In genomic region chr6:28756306-28757018, GRCm38 (mm10) we compare ENCODE assay signal across 7 mouse cellular contexts.
DNase-seq lines count a peak whose midpoint lies in the region; ATAC-seq and TF ChIP-seq lines count a peak whose summit lies in the region.

No protein-coding gene starts in this region.

- no peak for TF ChIP-seq CTCF in kidney, adult 2 months (conservative IDR thresholded peaks at IDR 0.05; ENCODE audit: insufficient read depth, insufficient read length, low read depth, low read length)

- no peak for ATAC-seq in kidney, embryonic 14.5 days (ENCODE audit: low FRiP score, low TSS enrichment)

- 78% methylated on average over 10 of the region's 10 CpGs for WGBS in kidney, adult 2 months
- 82% methylated on average over 10 of the region's 10 CpGs for WGBS in kidney, embryonic 14.5 days

- no peak overlapping the region for H3K4me2 ChIP-seq in kidney, embryonic 14.5 days (replicated peaks; ENCODE audit: low read depth, low read length)

- no peaks in the 10 kb centered on the region; the same call in 1 of the 2 replicates for H3K36me3 ChIP-seq in kidney, adult 2 months (ENCODE audit: control insufficient read depth, insufficient read depth, low read length)
- no peaks in the 10 kb centered on the region for H3K36me3 ChIP-seq in kidney, embryonic 14.5 days (ENCODE audit: control insufficient read depth, insufficient read depth, low read length)

- H3K27me3 ChIP-seq in kidney, adult 2 months (replicated peaks; ENCODE audit: control insufficient read depth, insufficient read depth, low read length) = no peaks in the 10 kb centered on the region
- H3K27me3 ChIP-seq in kidney, embryonic 14.5 days (ENCODE audit: control insufficient read depth, insufficient read depth, low read length) = no peaks in the 10 kb centered on the region

- H3K4me1 ChIP-seq in kidney, adult 2 months (ENCODE audit: control insufficient read depth, insufficient read depth, low read length) = peaks cover 7% of the 10 kb centered on the region; the same call in 1 of the 2 replicates
- H3K4me1 ChIP-seq in kidney, embryonic 14.5 days (ENCODE audit: control insufficient read depth, insufficient read depth, low read length) = no peaks in the 10 kb centered on the region

- no peaks in the 10 kb centered on the region for H3K9me3 ChIP-seq in kidney, embryonic 14.5 days (ENCODE audit: control insufficient read depth, low read length)

- H3K9ac ChIP-seq in kidney, embryonic 14.5 days (ENCODE audit: low read depth, low read length) = no peak overlapping the region

- no peak overlapping the region for H3K4me3 ChIP-seq in kidney, adult 2 months (ENCODE audit: insufficient read depth, low read depth, low read length)
- no peak overlapping the region for H3K4me3 ChIP-seq in kidney, embryonic 14.5 days (ENCODE audit: low read length)

- peak; percentile 16 for DNase-seq in kidney, adult 2 months
- peak; percentile 46 to 66 for DNase-seq in cerebellum, postnatal 25 days
- peak; percentile 39 to 48 for DNase-seq in frontal cortex, postnatal 25 days (ENCODE audit: low spot score in 2 of 2)
- DNase-seq in layer of hippocampus, postnatal 36 days = peak; percentile 48 to 70
- peak; percentile 33 for DNase-seq in retina, embryonic 14.5 days (ENCODE audit: low spot score)
- DNase-seq in thymus, postnatal 10 days (ENCODE audit: low spot score in 2 of 2) = no peak

- TF ChIP-seq POLR2A in kidney, adult 2 months (IDR thresholded peaks at IDR 0.05; ENCODE audit: low read depth, low read length) = no peak

- no peak overlapping the region for H3K27ac ChIP-seq in kidney, adult 2 months (ENCODE audit: insufficient read depth, low read depth, low read length)
- H3K27ac ChIP-seq in kidney, embryonic 14.5 days (ENCODE audit: low read depth, low read length) = no peak overlapping the region

Comparison
In these comparisons a context has a peak if more than half of its experiments do, and no peak if none do; other contexts are left out.
1. DNase-seq: peak in kidney, adult 2 months (single experiment), cerebellum, postnatal 25 days (2 of 2), frontal cortex, postnatal 25 days (2 of 2), layer of hippocampus, postnatal 36 days (2 of 2) and retina, embryonic 14.5 days (single experiment); none in thymus, postnatal 10 days (0 of 2).